Mouse (Mus musculus) A20 (cell line): ENCODE data around the gene Mrpl52.

Experiments
- DNase-seq: peaks from one replicate; pipeline ENCODE4 v3.0.0-alpha.2; 2011; ENCODE audit warnings: low read depth, low spot score

Mrpl52 gene

DNA sequence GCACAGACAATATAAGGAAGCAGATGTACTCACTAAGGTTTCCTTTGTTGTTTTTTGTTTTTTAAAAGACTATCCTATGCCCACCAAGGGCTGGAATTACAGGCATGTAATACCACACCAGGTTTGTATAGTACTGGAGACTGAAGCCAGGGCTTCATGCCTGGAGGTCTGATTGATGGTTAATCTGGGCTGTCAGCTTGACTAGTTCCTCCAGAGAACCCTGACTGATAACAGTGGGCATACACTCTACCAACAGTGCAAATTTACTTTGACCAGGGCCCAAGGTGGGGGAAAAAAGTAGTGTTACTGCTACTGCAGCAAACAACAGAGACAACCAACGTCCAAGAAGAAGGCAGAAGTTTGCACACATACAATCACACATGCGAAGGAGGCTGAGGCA is 44.8 kb downstream of the Mrpl52 start:
- no peak for DNase-seq

DNA sequence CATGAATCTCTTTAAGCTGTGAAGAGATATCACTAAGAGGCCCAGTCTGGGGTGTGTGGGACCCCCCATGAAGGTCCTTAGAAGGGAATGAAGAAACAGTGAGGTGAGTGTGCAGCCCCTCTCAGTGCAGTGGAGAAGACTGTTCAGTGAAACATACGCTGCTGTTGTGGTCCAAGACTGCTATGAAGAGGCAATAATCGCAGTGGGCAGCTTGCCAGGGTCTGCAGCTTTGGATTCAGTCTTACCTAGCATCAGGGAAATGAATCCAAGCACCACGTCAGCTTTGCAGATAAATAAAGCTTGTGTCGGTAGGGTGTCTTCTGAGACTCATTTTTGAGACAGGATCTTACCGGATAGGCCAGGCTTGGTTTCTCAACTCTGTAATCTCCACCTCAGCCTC is 46.0 kb downstream of the Mrpl52 start:
- no peak for DNase-seq

DNA sequence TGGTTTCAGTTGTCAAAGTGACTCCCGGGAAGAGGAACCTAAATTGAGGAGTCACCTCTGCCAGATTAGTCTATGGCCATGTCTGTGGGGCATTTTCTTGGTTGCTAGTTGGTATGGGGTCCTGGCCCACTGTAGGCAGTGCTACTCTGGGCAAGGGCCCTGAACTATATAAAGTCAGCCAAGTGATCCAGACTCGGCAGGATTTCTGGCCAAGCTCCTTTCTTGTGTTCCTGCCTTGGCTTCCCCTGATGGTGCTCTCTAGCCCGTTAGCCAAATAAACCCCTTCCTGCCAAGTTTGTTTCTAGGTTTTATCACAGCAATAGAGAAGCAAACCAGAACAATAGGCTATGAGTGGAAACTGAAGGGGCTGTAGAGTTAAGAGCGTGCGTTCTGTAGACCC is 48.0 kb downstream of the Mrpl52 start:
- no peak for DNase-seq

DNA sequence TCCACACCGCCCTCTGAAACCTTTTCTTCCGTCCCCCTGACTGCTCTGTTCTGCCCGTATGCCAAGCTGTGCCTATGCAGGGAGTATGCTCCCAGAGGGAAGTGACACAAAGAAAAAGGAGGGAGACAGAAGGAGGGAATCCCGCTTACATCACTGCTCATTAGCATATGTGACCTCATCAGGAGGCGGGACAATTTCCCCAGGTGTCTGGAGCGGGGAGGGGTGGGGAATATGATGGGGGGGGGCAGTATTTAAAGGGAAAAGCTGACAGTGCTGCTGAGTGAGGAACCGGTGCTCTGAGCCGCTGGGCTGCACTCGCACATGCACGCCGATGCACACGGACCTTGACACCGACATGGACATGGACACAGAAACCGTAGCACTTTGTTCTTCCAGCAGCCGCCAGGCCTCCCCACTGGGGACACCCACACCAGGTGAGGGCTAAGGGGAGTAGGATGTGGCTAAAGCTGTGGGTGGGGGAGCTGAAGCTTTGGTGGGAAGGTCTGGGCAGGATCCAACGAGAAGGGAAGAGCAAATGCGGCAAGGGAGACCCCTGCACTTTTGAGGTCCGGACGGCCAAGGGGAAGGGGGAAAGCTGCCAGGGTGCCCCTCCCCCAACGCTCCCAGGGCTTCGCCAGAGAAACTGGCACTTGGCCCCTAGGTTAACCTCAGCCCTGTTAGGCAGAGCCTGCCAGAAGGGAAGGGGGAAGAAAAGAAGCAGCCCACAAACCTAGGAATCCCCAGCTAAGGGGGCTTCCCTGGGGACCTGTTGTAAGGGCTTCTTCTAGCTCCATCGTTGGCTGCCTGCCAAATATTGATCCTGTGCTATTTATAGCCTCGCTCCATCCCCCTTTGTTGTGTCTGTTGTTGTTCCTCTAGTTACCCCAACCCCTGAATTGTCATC is 49.5 kb downstream of the Mrpl52 start, which contains the start of gene Rem2:
Rem2 (plus strand) TSS at position 160 of the 904 bp plus-strand sequence.
- no peak for DNase-seq

DNA sequence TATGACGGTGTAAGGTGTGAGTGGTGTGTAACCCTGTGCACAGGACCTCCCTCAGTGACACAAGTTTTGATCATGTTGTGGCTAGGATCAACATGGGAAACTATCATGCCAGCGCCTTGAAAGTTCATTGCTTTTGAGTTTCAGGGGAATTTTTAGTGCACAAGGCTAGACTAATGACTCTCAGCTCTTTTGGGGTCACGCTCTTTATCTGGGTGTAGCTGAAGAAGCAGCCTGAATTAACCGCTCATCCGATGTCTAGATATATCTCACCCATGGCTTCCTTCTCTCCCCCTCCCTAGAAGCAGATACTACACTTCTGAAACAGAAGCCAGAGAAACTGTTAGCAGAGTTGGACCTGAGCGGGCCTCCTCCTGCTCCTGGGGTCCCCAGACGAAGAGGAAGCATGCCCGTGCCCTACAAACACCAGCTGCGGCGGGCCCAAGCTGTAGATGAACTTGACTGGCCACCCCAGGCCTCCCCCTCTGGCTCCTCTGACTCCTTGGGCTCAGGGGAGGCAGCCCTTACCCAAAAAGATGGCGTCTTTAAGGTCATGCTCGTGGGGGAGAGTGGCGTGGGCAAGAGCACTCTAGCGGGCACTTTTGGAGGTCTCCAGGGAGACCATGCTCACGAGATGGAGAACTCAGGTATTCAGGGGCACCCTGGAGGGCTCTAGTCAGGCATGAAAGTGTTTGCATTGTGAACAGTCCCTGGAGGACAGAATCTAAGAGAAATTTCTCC is 50.6 kb downstream of the Mrpl52 start:
- DNase-seq: no peak
